Mouse (Mus musculus) heart, postnatal 0 days (tissue): Measurements from ENCODE around the gene Brf1. TPM values are rescaled to one million over a fixed set of nuclear protein-coding genes. Genes with fewer than 3 reads are reported as not detected.
A peak's percentile ranks its signal among the peaks of the same experiment; 100 is the strongest.

Experiments used
- ATAC-seq: fragments of 200-750 bp; cut with Nextera tagmentation; 2 replicates; pipeline ENCODE4 v1.8.0; 2017; ENCODE audit warnings: low read depth, moderate number of reproducible peaks, moderate library complexity; ENCODE audit not compliant: insufficient read depth
- DNase-seq: peaks from one replicate; pipeline ENCODE4 v3.0.0-alpha.2; 2016; ENCODE audit warnings: low spot score
- H3K27ac ChIP-seq: fragments of 300-500 bp; sonication (generic); 2 replicates; pipeline ENCODE4 v1.5.1; 2014; ENCODE audit warnings: low read depth, mild to moderate bottlenecking
- H3K27me3 ChIP-seq: fragments of 300-500 bp; sonication (generic); 2 replicates; pipeline ENCODE4 v1.6.1; 2014; ENCODE audit warnings: low read length, mixed read lengths; ENCODE audit not compliant: control insufficient read depth, insufficient read depth
- H3K36me3 ChIP-seq: fragments of 300-500 bp; sonication (generic); replicated peaks from 2 replicates; pipeline ENCODE4 v1.6.1; 2014; ENCODE audit warnings: low read length, mixed read lengths; ENCODE audit not compliant: control insufficient read depth, insufficient read depth
- H3K4me1 ChIP-seq: fragments of 300-500 bp; sonication (generic); 2 replicates; pipeline ENCODE4 v1.6.1; 2014; ENCODE audit warnings: antibody characterized with exemption; ENCODE audit not compliant: control insufficient read depth, insufficient read depth
- H3K4me2 ChIP-seq: fragments of 300-500 bp; sonication (generic); 2 replicates; pipeline ENCODE4 v1.6.1; 2014; ENCODE audit warnings: low read depth, mild to moderate bottlenecking, low read length, moderate library complexity
- H3K4me3 ChIP-seq: fragments of 300-500 bp; sonication (generic); 2 replicates; pipeline ENCODE4 v1.5.1; 2014; ENCODE audit warnings: low read depth, low read length
- H3K9ac ChIP-seq: fragments of 300-500 bp; sonication (generic); replicated peaks from 2 replicates; pipeline ENCODE4 v1.6.1; 2014; ENCODE audit warnings: low read depth, low read length, mixed read lengths
- H3K9me3 ChIP-seq: fragments of 300-500 bp; sonication (generic); replicated peaks from 2 replicates; pipeline ENCODE4 v1.6.1; 2016; ENCODE audit warnings: low read length; ENCODE audit not compliant: control insufficient read depth
- CTCF ChIP-seq: IDR thresholded peaks from 2 replicates; pipeline ENCODE4 v1.5.1; 2016; ENCODE audit warnings: antibody characterized with exemption, control low read depth, low read depth
- EP300 ChIP-seq: IDR thresholded peaks from 2 replicates; pipeline ENCODE4 v1.6.1; 2016; ENCODE audit warnings: antibody characterized with exemption, low read depth
- WGBS: fragments of 180-500 bp; shearing (Covaris S2); extraction: QIAGEN DNeasy Blood & Tissue Kit; methylation state at CpG from one replicate; pipeline ENCODE4 v1.1.7; 2014; 5-methylcytosine and 5-hydroxymethylcytosine counted together
- microRNA-seq: library from miRNA; unstranded; fragments of <30 nt; microRNA quantifications from one replicate; pipeline ENCODE4, GENCODE M21; 2016
- polyA plus RNA-seq: library from polyadenylated mRNA; unstranded; fragments of >200 nt; fragmentation: Nextera tagmentation; extraction: Ambion mirVana; gene quantifications from 2 replicates; pipeline ENCODE4 v1.2.1, GENCODE M21; 2015
- total RNA-seq: library from RNA; depleted of rRNA; stranded (reverse); fragments of >200 nt; gene quantifications from 2 replicates; pipeline ENCODE4 v1.2.3, GENCODE M21; 2014; ENCODE audit warnings: low replicate concordance; rRNA removed

Brf1 gene
- total and polyA plus RNA-seq, 2 experiments from 2014 or later, result 24.5 to 51.9 TPM

DNA sequence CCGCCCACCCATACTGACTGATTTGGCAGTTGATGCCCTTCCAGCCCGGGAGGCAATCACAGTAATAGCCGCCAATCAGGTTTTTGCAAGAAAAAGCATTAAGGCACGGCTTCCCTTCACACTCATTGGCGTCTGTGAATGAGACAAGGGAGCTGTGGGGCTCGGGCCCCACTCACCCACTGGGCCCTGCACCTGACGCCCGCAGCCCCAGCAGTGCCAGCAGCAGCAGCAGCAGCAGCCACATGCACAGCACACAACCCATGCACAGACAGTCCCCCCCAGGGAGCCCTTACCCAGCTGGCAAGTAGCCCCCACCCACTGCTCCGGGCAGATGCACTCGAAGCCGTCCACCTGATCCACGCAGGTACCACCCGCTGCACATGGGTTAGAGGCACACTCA is 84.9 kb downstream of the Brf1 start:
- H3K27me3 ChIP-seq, result peaks cover 31% of the 10 kb centered on the region
- ATAC-seq (no peak), DNase-seq (no peak)
- 92% methylated on average over 13 of the region's 13 CpGs for WGBS
- no peak overlapping the region for H3K4me2 ChIP-seq
- H3K4me1 ChIP-seq, result peaks cover 13% of the 10 kb centered on the region; the same call in 1 of the 2 replicates
- H3K4me3 ChIP-seq, result no peak overlapping the region
- H3K27ac ChIP-seq, result no peak overlapping the region
- H3K9ac ChIP-seq, result no peak overlapping the region
- H3K36me3 ChIP-seq, result peaks cover 14% of the 10 kb centered on the region
- TF ChIP-seq EP300 (no peak), CTCF (no peak)
- H3K9me3 ChIP-seq, result no peaks in the 10 kb centered on the region

DNA sequence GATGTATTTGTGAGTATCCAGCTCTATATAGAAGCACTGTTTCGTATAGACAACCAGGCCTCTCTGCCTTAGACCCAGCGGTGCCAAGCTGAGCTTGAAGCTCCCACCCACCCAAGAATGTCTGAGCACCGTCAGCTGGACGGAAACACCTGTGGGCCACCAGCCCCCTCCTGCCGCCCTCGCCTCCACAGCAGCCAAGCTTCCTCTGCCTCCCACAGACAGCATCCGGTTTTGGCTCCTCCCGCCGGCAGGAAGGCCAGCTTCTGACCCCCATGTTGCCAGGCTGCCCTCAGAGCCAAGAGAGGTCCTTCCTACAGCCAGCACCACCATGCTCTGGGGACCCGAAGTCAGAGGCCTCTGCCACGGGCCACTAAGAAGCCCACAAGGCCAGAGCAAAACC is 86.0 kb downstream of the Brf1 start:
- Histone ChIP-seq H3K27me3 (peaks cover 21% of the 10 kb centered on the region), H3K4me2 (no peak overlapping the region), H3K4me1 (peaks cover 13% of the 10 kb centered on the region; the same call in 1 of the 2 replicates), H3K9me3 (no peaks in the 10 kb centered on the region), H3K4me3 (no peak overlapping the region), H3K9ac (no peak overlapping the region), H3K27ac (0 out of 2 replicates have a peak overlapping the region, but pooled peaks have one; percentile 30), H3K36me3 (peaks cover 14% of the 10 kb centered on the region)
- 71% methylated on average over 11 of the region's 11 CpGs for WGBS
- ATAC-seq, result 0 out of 2 replicates have a peak, but pooled peaks have one; percentile 5
- DNase-seq, result no peak
- peak; percentile 72; the same call in 1 of the 2 replicates for TF ChIP-seq EP300
- TF ChIP-seq CTCF, result no peak

DNA sequence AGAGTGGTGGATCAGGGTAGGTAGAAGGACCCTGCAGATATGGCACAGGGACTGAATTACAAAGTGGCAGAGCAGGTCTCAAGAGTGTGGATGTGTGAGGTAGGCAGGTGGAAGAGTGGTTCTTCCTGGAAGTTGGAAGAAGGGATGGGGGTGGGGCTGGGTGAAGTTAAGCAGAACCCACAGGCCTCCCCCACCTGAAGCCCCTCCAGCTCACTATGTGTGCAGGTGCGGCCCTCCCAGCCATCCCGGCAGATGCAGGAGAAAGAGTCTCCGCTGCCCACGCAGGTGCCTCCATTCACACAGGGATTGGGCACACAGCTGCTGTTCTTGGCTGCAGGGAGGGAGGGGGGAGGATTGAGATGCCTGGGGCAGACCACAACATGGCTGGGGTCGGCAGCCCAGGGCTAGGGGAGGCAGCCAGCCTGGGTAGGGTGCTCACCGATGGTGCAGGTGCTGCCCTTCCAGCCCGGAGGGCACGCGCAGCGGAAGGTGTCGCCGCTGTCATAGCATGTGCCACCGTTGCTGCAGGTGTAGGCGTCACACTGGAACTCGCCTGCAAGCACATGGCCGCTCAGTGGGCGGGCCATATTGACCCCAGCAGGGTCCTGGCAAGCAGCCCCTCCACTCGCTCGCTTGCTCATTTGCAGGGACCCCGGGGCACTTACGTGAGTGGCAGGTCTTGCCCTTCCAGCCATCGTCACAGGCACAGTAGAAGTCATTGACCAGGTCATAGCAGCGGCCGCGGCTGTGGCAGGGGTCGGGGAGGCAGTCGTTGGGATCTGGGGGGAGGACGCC is 87.4 kb downstream of the Brf1 start:
- Histone ChIP-seq H3K9me3 (no peaks in the 10 kb centered on the region), H3K36me3 (peaks cover 17% of the 10 kb centered on the region), H3K27ac (no peak overlapping the region), H3K4me3 (no peak overlapping the region), H3K4me1 (peaks cover 13% of the 10 kb centered on the region; the same call in 1 of the 2 replicates), H3K9ac (no peak overlapping the region), H3K4me2 (no peak overlapping the region), H3K27me3 (0 out of 2 replicates have a peak, but pooled peaks cover 10% of the 10 kb centered on the region)
- WGBS, result 91% methylated on average over 28 of the region's 28 CpGs
- ATAC-seq (no peak), DNase-seq (no peak)
- TF ChIP-seq EP300 (no peak), CTCF (no peak)

DNA sequence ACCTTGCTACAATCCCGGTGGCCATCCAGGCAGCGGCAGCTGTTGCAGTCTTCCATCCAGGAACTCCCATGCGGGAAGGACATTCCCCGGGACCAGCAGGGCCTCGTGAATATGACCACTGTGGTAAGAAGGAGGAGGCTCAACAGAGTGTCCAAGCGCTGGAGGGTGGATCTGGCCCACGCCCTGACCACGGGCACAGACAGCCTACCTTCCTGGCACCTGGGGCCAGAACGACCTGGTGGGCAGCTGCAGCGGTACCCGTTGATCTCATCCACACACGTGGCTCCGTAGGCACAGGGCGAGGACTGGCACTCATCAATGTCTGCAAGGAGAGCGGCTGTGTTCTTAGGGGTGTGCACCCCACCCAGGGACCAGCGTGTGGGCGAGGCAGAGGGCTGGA is 88.8 kb downstream of the Brf1 start:
- Histone ChIP-seq H3K36me3 (peaks cover 17% of the 10 kb centered on the region), H3K4me1 (peaks cover 3% of the 10 kb centered on the region; the same call in 1 of the 2 replicates), H3K4me3 (no peak overlapping the region), H3K4me2 (no peak overlapping the region), H3K27me3 (0 out of 2 replicates have a peak, but pooled peaks cover 3% of the 10 kb centered on the region), H3K27ac (no peak overlapping the region), H3K9me3 (no peaks in the 10 kb centered on the region), H3K9ac (no peak overlapping the region)
- DNase-seq, result no peak
- 87% methylated on average over 17 of the region's 17 CpGs for WGBS
- TF ChIP-seq CTCF (no peak), EP300 (no peak)
- no peak for ATAC-seq

Small RNAs within 50 kb of the gene (microRNA-seq; reads per million reads assigned to microRNA genes)
- gene Mir6941, result not detected

Other genes with a start within 250 kb of the Brf1 start
- gene Pld4, start 240.0 kb downstream of the Brf1 start, total RNA-seq, result 6.8 and 7.2 TPM in 2 replicates
- gene Pld4, start 240.0 kb downstream of the Brf1 start, polyA plus RNA-seq, result 3.4 and 4.7 TPM in 2 replicates
- 6.8 and 10.5 TPM in 2 replicates for gene Ahnak2, start 198.0 kb downstream of the Brf1 start, total RNA-seq
- gene Ahnak2, start 198.0 kb downstream of the Brf1 start, polyA plus RNA-seq, result 2.3 and 2.4 TPM in 2 replicates
- 7.1 and 9.4 TPM in 2 replicates for gene Clba1, start 191.8 kb downstream of the Brf1 start, total RNA-seq
- gene Clba1, start 191.8 kb downstream of the Brf1 start, polyA plus RNA-seq, result 6.7 and 8.2 TPM in 2 replicates
- gene Cdca4, start 171.3 kb downstream of the Brf1 start, total RNA-seq, result 27.7 and 32.2 TPM in 2 replicates
- gene Cdca4, start 171.3 kb downstream of the Brf1 start, polyA plus RNA-seq, result 18.6 and 19.1 TPM in 2 replicates
- 0.38 TPM in 1 of 2 replicates, not detected in the other for gene Gpr132, start 132.5 kb downstream of the Brf1 start, total RNA-seq
- gene Gpr132, start 132.5 kb downstream of the Brf1 start, polyA plus RNA-seq, result 0.04 TPM in 1 of 2 replicates, not detected in the other
- 22.7 and 58.5 TPM in 2 replicates for gene Jag2, start 70.9 kb downstream of the Brf1 start, total RNA-seq
- gene Jag2, start 70.9 kb downstream of the Brf1 start, polyA plus RNA-seq, result 1.8 and 3.3 TPM in 2 replicates
- gene Nudt14, start 58.6 kb downstream of the Brf1 start, total RNA-seq, result 13.5 and 33.9 TPM in 2 replicates
- gene Nudt14, start 58.6 kb downstream of the Brf1 start, polyA plus RNA-seq, result 28.2 and 33.2 TPM in 2 replicates
- 62.7 and 70.2 TPM in 2 replicates for gene Btbd6, start 24.2 kb downstream of the Brf1 start, total RNA-seq
- gene Btbd6, start 24.2 kb downstream of the Brf1 start, polyA plus RNA-seq, result 20.4 and 21.6 TPM in 2 replicates
- 20.4 and 38.5 TPM in 2 replicates for gene Pacs2, start 13.8 kb upstream of the Brf1 start, total RNA-seq
- 4.3 and 5.1 TPM in 2 replicates for gene Pacs2, start 13.8 kb upstream of the Brf1 start, polyA plus RNA-seq
- gene Tex22, start 73.8 kb upstream of the Brf1 start, total RNA-seq, result not detected in 2 replicates
- gene Tex22, start 73.8 kb upstream of the Brf1 start, polyA plus RNA-seq, result not detected in 2 replicates
- gene Mta1, start 97.6 kb upstream of the Brf1 start, total RNA-seq, result 26.3 and 32.0 TPM in 2 replicates
- 10.9 and 11.8 TPM in 2 replicates for gene Mta1, start 97.6 kb upstream of the Brf1 start, polyA plus RNA-seq
- gene Crip2, start 139.5 kb upstream of the Brf1 start, total RNA-seq, result 1,394 and 1,556 TPM in 2 replicates
- gene Crip2, start 139.5 kb upstream of the Brf1 start, polyA plus RNA-seq, result 2,321 and 2,395 TPM in 2 replicates
- 286 and 487 TPM in 2 replicates for gene Crip1, start 145.6 kb upstream of the Brf1 start, total RNA-seq
- 831 and 871 TPM in 2 replicates for gene Crip1, start 145.6 kb upstream of the Brf1 start, polyA plus RNA-seq
- gene Tedc1, start 155.7 kb upstream of the Brf1 start, total RNA-seq, result 6.7 and 16.5 TPM in 2 replicates
- 4.5 and 4.9 TPM in 2 replicates for gene Tedc1, start 155.7 kb upstream of the Brf1 start, polyA plus RNA-seq
- 0.97 and 4.8 TPM in 2 replicates for gene Tmem121, start 185.2 kb upstream of the Brf1 start, total RNA-seq
- 1.2 TPM in 2 replicates for gene Tmem121, start 185.2 kb upstream of the Brf1 start, polyA plus RNA-seq